Mouse (Mus musculus): ENCODE data around the gene Hoxb9.

Hoxb9 gene

DNA sequence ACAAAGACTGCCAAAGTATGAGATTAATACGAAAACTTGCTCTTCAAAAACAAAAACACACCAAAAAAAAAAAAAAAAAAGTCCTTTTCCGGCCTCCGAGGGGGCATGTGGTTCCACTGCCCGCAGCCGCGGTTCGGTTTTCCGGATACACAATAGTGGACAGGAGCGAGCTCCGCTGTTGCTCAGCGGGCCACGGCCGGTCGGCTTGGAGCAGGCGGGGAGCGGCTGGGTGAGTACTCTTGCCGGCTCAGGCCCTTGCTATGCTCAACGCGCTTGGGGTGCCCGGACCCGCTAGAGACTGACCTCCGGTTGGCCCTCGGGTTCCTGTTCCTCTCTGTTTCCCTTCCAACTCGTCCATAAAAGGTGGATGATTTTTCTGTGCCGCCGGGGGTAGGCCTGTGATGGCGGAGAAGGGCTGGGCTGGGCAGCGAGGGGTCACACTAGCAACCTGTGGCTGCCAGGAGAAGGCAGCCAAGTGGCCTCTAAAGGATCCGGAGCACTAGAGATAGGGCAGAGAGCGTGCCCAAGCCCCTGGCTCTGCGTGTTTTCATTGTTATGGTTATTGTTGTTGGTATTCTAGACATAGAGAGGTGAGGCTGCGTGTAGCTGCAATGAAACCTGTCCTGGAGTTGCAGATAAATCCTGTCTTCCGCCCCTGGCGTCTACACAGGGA lies 43.5 kb downstream of the Hoxb9 start:
- peak; percentile 81 for DNase-seq

DNA sequence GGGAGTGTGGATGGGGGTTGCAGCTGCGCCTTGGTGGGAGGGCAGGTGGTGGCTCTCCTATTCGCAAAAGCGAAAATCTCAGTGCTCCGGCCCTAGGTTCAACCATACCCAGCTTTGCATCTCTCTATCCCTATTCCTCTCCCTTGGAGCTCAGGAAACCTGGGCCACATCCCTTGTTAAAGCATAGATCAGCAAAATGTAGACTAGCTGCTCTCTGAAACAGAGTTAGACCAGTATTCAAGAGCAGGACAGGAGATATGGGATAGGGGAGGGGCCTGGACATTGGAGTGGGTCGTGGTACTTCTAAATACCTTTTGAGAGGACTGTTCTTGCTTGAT lies 44.1 kb downstream of the Hoxb9 start:
- DNase-seq: peak; percentile 74

DNA sequence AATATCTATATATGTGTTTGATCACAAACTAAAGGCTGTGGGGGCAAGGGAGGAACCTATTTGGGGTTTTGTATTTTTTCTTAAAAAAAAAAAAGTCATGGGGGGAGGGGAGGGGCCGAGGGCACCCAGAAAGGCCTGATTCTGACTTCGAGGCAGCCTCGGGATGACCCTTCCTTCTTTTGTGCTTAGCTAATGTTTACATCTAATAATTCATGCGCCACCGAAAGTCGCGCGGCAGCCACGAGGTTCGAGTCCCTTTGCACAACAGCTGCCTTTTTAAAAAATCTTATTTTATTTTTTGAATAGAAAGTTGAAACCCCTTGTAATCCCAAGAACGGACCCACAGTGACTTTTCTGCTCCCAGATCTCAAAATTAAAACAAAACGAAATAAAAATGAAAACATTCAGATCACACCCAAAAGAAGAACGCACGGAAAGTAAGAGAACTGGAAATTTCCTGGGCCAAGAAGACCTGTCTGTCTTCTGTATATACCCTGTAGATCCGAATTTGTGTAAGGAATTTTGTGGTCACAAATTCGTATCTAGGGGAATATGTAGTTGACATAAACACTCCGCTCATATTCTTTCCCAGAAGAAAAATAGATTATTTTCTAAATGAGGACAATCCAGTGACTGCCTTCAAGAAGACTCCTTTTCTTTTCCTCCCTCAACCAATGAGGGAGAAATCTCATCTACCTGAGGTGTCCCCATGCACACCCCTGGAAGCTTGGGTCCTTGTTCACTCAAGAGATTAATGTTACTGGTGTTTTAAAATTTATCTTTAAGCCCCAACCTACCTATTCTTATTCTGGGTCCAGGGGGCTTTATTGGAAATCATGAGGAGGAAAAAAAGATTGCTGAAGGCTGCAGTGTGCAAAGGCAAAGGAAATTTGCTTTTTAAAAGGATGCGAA lies 45.7 kb downstream of the Hoxb9 start:
- DNase-seq: no peak

DNA sequence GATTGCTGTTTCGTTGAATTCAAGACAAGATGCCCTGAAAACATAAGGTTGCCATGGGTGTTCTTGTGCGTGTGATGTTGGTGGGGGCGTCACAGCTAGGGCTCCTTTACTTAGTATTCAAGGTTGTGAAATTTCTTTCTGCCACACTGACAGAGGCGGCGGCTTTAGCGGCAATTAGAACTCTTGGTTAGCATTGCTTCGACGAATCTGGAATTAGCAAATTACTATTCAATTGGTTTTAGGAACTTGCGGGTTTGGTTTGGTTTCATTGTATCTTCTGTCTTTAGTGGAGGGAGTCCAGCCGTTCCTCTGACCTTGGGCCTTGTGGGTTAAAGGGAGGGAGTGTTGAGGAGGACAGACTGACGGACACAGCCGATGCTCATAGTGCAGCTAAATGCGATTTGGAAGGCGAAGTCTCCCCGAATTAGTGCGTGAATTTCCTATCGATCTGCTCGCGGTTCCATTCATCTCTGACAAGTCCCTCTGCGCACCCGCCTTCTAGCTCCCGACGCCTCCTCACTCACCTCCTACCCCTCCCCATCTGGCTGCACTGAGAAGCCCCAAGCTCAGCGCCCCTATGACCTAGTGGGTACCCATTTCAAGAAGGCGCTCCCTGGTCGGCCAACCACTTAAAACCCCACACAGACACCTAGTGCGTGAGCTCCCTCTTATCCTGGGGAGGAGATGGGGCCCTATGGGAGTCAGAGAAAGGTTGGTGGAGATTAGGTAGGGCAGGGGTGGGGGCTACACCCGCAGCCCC lies 46.5 kb downstream of the Hoxb9 start, which contains the start of gene Hoxb4:
Gene Hoxb4, plus strand, starts transcription at position 660 of the 760 bp plus-strand sequence.
- DNase-seq: peak; percentile 62

DNA sequence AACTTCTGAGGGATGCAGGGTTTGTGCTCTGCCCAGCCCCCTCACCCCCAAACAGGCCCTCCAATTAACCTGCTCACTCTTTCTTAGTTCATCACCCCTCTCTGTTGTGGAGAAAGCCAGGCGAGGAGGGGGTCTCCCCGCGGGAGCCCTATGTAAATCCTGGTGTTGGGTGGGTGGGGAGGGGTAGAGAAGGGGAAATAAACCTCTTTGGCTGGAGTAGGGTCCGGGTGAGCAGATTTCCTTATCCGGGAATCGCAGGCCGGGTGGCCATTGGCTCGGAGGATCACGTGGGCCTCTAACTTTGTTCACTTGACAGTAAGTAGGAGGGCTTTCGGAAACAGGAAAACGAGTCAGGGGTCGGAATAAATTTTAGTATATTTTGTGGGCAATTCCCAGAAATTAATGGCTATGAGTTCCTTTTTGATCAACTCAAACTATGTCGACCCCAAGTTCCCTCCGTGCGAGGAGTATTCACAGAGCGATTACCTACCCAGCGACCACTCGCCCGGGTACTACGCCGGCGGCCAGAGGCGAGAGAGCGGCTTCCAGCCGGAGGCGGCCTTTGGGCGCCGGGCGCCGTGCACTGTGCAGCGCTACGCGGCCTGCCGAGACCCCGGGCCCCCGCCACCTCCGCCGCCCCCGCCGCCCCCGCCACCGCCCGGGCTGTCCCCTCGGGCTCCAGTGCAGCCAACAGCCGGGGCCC lies 47.3 kb downstream of the Hoxb9 start:
- DNase-seq: peak; percentile 86

DNA sequence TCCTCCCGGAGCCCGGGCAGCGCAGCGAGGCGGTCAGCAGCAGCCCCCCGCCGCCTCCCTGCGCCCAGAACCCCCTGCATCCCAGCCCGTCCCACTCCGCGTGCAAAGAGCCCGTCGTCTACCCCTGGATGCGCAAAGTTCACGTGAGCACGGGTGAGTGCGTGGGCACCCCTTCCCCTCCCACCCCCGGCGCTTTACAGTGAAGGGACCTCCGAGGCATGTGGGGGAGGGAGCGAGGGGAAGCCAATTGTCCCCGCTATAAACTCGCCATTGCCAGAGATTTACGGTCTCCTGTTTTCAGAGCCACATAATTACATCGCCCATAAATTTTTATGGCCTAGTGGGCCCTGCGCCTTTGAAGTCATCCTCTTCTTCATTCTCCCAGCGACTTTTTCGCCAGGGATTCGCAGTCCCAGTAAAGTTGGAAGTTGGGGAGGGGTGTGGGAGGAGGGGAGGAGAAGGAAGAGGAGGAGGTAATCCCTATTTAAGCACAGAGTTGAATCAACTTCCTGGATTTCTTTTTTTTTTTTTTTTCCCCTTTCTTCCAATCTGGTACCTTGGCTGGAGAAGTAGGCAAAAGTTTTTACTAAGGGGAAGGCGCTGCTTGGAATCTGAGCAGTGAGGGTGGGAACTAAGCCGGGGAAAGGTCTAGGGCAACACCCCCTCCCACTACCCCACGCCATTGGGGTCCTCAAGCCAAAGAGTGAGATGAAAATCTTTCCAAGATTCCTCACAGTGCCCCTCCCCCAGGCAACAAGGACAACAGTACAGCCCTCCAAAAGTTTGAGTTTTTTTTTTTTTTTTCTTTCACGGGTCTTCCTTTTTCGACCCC lies 48.0 kb downstream of the Hoxb9 start:
- DNase-seq: peak; percentile 66

DNA sequence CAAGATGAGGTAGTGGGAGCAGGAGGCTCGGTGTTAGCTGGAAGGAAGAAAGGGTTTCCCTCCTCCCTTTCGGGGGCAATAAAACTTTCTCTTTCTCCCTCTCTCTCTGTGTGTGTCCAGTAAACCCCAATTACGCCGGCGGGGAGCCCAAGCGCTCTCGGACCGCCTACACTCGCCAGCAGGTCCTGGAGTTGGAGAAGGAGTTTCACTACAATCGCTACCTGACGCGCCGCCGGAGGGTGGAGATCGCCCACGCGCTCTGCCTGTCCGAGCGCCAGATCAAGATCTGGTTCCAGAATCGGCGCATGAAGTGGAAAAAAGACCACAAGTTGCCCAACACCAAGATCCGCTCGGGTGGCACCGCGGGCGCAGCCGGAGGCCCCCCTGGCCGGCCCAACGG lies 48.7 kb downstream of the Hoxb9 start:
- DNase-seq: peak; percentile 75

DNA sequence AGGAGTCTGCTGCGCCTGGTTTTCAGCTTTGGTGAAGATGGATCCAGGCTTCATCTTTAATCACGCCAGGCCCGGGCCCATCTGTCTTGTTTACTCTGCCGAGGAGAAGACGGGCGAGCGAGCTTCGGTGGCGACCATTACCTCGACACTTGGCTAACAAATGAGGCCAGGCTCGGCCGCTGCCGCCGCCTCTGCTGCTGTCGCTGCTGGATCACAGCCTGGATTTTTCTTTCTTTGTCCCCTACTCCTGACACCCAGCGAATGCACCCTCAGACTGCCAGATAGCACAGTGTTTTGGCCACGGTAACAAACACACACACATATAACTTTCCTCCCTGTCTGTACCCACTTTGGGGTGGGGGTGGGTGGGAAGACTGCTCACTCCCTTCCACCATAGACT lies 49.4 kb downstream of the Hoxb9 start:
- DNase-seq: peak; percentile 55

DNA sequence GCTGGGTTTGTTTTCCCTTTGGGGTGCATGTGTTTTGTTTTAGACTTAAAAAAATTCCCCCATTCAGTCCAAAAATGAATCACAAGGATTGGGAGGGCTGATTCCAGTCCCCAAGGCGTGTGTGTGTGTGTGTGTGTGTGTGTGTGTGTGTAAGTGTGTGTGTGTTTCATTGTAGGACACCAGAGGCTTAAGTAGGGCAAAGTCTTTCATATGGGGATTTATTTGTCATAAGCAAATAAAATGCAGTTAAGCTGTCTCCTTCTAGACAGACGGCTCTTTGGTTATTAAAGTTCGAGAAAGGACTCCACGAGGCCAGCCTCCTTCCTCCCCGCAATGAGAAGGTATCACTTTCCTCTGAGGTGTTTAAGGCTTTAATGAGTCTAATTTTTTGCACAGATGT lies 50.6 kb downstream of the Hoxb9 start:
- no peak for DNase-seq

DNA sequence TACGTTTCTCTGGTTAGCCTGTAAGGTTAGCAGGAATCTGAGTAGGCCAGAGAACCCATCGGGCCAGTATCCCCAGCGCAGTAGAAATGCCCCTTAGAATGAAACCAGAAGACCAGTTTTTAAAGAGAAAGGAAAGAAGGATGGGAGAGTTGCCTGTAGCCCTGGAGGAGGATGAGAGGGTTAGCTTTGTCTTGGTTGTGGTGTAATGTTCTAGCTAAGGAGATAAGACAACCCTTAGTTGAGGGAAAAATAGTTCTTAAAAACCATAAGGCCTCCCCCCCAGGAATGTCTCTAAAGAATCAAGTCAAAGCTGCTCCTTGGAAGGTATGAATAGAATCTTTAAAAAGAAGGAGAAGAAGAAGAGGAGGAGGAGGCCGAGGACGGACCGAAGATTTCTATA lies 51.5 kb downstream of the Hoxb9 start:
- DNase-seq: no peak

DNA sequence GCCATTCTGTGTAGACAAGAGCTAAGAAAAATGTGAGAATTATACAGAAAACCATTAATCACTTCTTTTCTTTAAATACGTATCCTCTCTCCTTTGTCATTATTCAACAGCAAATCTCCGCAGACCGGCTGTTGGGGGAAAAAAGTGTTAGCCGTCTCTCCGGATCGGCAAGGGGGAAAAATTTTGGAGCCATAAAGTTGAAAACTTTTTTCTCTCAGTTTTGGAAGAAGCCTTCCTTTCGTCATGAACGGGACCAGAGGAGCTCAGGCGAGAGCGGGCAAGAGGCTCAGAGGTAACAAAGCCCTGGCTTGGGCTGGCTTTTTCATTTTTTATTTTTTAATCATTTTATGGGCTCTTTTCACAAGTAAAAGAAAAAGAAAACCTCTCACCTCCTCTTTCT lies 51.9 kb downstream of the Hoxb9 start, which contains the start of gene Hoxb3:
Gene Hoxb3, plus strand, starts transcription at position 173 of the 400 bp plus-strand sequence.
- no peak for DNase-seq

DNA sequence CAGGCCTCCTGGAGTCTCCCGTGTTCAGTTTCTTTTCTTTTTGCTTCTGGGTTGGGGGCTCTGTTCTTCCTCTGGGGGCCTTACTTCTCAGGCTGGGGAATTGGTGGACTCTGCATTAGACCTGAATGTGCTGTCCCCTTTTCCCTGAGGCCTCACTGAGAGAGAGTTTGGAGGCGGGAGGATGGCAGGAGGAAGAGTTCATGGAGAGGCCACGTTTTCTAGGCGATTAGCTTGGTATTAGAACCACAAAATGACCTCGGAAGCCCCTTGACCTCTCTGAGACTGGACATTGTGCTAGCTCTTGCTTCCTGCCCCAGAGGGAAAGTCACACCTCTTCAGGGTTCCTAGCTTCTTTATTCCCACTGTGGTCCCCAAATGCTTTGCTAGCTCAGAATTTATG lies 52.9 kb downstream of the Hoxb9 start:
- DNase-seq: no peak

DNA sequence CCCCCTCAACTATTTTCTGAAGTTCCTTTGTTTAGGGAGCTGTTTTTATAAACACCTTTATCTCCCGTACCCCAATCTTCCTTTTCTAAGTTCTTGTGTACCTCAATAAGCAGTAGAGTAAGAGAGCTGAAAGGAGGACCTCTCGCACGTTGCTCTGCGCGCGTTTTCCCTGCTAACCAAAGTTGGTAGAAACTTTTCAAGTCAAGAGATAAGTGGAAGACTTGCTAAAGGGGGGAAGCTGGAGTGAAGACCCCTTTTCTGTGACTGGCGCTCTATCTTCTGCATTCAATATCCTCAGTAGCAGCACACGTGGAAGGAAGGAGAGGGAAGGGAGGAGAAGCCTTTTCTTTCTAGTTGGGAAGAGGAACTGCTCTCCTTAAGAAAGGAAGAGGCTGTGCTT lies 53.7 kb downstream of the Hoxb9 start:
- DNase-seq: no peak

DNA sequence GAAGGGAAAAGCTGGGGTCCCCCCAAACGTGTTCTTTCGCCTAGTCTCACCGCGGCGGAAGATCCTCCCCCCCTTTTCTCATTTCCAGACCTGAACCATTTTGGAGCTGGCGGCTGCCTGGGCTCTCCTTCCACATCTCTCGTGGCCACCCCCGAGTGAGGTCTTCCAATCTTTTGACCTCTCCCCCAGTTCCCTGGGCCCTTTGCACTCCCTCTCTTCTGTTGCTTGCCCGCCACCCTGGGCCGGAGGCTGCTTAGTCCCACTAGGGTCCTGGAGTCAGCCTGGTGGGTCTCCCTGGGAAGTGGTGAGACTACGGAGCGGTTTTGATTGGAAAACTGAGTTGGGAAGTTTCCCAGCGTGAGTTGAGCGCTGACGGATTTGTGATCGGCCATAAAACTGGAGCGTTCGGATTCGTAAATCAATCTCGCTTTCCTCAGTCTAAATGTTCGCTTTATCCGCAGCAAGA lies 54.5 kb downstream of the Hoxb9 start:
- DNase-seq: no peak
